Mouse (Mus musculus): ENCODE results near the gene Ugt1a9. TPM values are rescaled to one million over a fixed set of nuclear protein-coding genes. Genes with fewer than 3 reads are reported as not detected.
"Not testable (repeated sequence)": the region's sequence is repeated elsewhere in the genome, so short reads cannot be mapped to it uniquely, and the experiment has no call there.

Gene Ugt1a9
- total and polyA plus RNA-seq, 2 experiments from 2014 or later = not detected

DNA sequence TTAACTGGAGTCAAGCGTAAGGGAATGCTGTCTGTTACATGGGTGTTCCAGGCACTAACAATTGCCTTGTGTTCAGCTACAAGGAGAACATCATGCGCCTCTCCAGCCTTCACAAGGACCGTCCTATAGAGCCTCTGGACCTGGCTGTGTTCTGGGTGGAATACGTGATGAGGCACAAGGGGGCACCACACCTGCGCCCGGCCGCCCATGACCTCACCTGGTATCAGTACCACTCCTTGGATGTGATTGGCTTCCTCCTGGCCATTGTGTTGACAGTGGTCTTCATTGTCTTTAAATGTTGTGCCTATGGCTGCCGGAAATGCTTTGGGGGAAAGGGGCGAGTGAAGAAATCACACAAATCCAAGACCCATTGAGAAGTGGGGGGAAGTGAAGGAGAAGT is 147.5 kb downstream of the Ugt1a9 start:
- H3K4me3 ChIP-seq (ENCODE audit: low read depth, low read length) = no peak overlapping the region
- WGBS = 64% methylated on average over 9 of the region's 9 CpGs
- no peak overlapping the region for H3K4me2 ChIP-seq (ENCODE audit: low read depth, low read length)
- no peaks in the 10 kb centered on the region for H3K27me3 ChIP-seq (ENCODE audit: control insufficient read depth, insufficient read depth, low read length)
- no peaks in the 10 kb centered on the region for H3K36me3 ChIP-seq (replicated peaks; ENCODE audit: control insufficient read depth, insufficient read depth, low read length)
- DNase-seq (ENCODE audit: low spot score) (no peak), ATAC-seq (ENCODE audit: insufficient read depth, low read depth) (no peak)
- H3K4me1 ChIP-seq (ENCODE audit: control insufficient read depth, insufficient read depth) = no peaks in the 10 kb centered on the region
- no peak overlapping the region for H3K27ac ChIP-seq (ENCODE audit: low read depth)
- TF ChIP-seq EP300 (IDR thresholded peaks at IDR 0.05; ENCODE audit: low read depth) (no peak), CTCF (IDR thresholded peaks at IDR 0.05; ENCODE audit: low read depth) (no peak)
- H3K9me3 ChIP-seq (replicated peaks; ENCODE audit: control insufficient read depth, low read length) = peaks cover 42% of the 10 kb centered on the region
- no peak overlapping the region for H3K9ac ChIP-seq (replicated peaks; ENCODE audit: low read depth, low read length)

DNA sequence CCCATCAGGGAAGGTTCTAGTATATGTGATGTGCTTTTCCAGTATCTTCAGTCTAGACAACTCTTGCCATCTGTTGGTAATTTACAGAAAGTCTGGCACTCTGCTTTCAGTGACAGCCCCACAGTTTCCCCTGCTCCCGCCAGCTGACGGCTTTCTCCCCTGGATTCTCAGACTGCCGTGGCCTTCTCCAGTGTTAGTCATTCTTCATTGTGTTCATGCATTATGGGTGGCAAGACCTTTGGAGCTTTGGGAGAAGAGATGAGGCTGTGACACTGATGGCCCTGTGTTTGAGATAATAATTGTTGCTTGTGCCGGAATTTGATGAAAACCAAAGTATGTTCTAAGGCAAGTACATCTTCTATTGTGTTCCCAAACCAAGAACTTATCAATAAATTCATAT is 148.0 kb downstream of the Ugt1a9 start:
- TF ChIP-seq EP300 (IDR thresholded peaks at IDR 0.05; ENCODE audit: low read depth) (no peak), CTCF (IDR thresholded peaks at IDR 0.05; ENCODE audit: low read depth) (no peak)
- DNase-seq (ENCODE audit: low spot score) = peak; percentile 8

DNA sequence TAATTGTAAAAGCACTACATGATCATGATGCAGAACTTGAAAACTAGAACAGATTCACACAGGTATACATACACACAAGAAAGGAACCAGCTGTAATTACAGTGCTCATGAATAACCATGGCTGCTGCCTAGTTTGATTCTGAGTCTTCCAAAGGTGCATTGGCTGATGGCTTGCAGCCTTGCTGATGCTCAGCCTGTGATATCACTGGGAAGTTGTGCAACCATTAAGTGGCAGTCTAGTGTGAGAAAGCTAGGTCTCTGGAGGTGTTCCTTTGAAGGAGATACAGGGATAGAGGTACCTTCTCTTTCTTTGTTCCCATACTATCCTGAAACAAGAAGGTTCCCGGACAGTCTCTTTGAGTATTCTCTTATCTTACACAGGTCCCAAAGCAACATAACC is 148.5 kb downstream of the Ugt1a9 start:
- DNase-seq (ENCODE audit: low spot score) (no peak), ATAC-seq (ENCODE audit: insufficient read depth, low read depth) (no peak)
- Histone ChIP-seq H3K9me3 (replicated peaks; ENCODE audit: control insufficient read depth, low read length) (peaks cover 32% of the 10 kb centered on the region), H3K4me2 (ENCODE audit: low read depth, low read length) (no peak overlapping the region), H3K4me1 (ENCODE audit: control insufficient read depth, insufficient read depth) (no peaks in the 10 kb centered on the region), H3K9ac (replicated peaks; ENCODE audit: low read depth, low read length) (no peak overlapping the region), H3K36me3 (replicated peaks; ENCODE audit: control insufficient read depth, insufficient read depth, low read length) (no peaks in the 10 kb centered on the region), H3K27ac (ENCODE audit: low read depth) (no peak overlapping the region), H3K27me3 (ENCODE audit: control insufficient read depth, insufficient read depth, low read length) (no peaks in the 10 kb centered on the region), H3K4me3 (ENCODE audit: low read depth, low read length) (no peak overlapping the region)
- TF ChIP-seq CTCF (IDR thresholded peaks at IDR 0.05; ENCODE audit: low read depth) (no peak), EP300 (IDR thresholded peaks at IDR 0.05; ENCODE audit: low read depth) (no peak)
- 10% methylated on average over 1 of the region's 1 CpGs for WGBS

More for the DNA sequence above, 148.0 kb downstream of the Ugt1a9 start:
- Histone ChIP-seq H3K36me3 (replicated peaks; ENCODE audit: control insufficient read depth, insufficient read depth, low read length) (no peaks in the 10 kb centered on the region), H3K9me3 (replicated peaks; ENCODE audit: control insufficient read depth, low read length) (peaks cover 37% of the 10 kb centered on the region), H3K4me2 (ENCODE audit: low read depth, low read length) (no peak overlapping the region), H3K9ac (replicated peaks; ENCODE audit: low read depth, low read length) (no peak overlapping the region), H3K27me3 (ENCODE audit: control insufficient read depth, insufficient read depth, low read length) (no peaks in the 10 kb centered on the region), H3K27ac (ENCODE audit: low read depth) (no peak overlapping the region), H3K4me1 (ENCODE audit: control insufficient read depth, insufficient read depth) (no peaks in the 10 kb centered on the region), H3K4me3 (ENCODE audit: low read depth, low read length) (no peak overlapping the region)
- WGBS = 40% methylated on average over 4 of the region's 4 CpGs
- ATAC-seq (ENCODE audit: insufficient read depth, low read depth) = no peak

DNA sequence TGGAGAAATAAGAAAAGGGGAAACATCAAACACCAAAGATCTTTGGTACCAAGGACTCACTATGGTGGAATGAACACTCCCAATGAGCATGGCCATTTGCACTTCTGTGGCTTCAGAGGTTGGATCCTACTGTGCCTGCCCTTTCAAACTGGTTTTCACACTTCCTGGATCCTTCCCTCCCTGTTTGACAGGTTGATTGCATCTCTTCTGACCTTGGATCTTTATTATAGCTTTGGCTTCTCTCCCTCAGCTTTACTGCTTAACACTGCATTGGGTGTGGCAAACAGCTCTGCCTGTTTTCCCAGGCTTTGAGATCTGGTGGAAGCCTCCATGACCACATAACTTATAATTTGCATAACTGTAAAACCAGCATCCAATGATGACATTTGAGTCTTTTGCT is 149.7 kb downstream of the Ugt1a9 start:
- H3K4me1 ChIP-seq (ENCODE audit: control insufficient read depth, insufficient read depth) = no peaks in the 10 kb centered on the region
- H3K36me3 ChIP-seq (replicated peaks; ENCODE audit: control insufficient read depth, insufficient read depth, low read length) = no peaks in the 10 kb centered on the region
- no peak overlapping the region for H3K9ac ChIP-seq (replicated peaks; ENCODE audit: low read depth, low read length)
- ATAC-seq (ENCODE audit: insufficient read depth, low read depth) (no peak), DNase-seq (ENCODE audit: low spot score) (no peak)
- no peaks in the 10 kb centered on the region for H3K27me3 ChIP-seq (ENCODE audit: control insufficient read depth, insufficient read depth, low read length)
- no peak overlapping the region for H3K4me2 ChIP-seq (ENCODE audit: low read depth, low read length)
- H3K27ac ChIP-seq (ENCODE audit: low read depth) = no peak overlapping the region
- TF ChIP-seq EP300 (IDR thresholded peaks at IDR 0.05; ENCODE audit: low read depth) (no peak), CTCF (IDR thresholded peaks at IDR 0.05; ENCODE audit: low read depth) (no peak)
- peaks cover 23% of the 10 kb centered on the region for H3K9me3 ChIP-seq (replicated peaks; ENCODE audit: control insufficient read depth, low read length)
- H3K4me3 ChIP-seq (ENCODE audit: low read depth, low read length) = no peak overlapping the region

DNA sequence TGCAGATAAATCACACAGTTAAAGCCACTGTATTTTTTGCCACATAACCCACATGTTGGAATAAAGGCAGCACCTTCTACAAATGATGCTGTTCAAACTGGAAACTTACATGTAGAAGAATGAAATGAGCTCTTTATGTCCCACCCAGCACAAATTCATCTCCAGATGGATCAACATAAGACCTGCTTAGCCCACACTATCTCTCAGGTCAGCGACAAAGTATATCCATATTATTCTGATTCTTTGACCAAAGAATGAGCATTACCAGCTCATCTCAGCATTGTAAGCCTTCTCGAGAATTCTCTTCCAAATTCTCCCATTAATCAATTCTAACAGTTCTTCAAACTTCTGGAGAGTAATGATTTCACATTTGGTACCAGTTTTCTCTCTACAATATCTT is 151.6 kb downstream of the Ugt1a9 start:
- H3K4me2 ChIP-seq (ENCODE audit: low read depth, low read length) = no peak overlapping the region
- TF ChIP-seq CTCF (IDR thresholded peaks at IDR 0.05; ENCODE audit: low read depth) (no peak), EP300 (IDR thresholded peaks at IDR 0.05; ENCODE audit: low read depth) (no peak)
- H3K36me3 ChIP-seq (replicated peaks; ENCODE audit: control insufficient read depth, insufficient read depth, low read length) = no peaks in the 10 kb centered on the region
- WGBS = 35% methylated on average over 2 of the region's 2 CpGs
- H3K9ac ChIP-seq (replicated peaks; ENCODE audit: low read depth, low read length) = no peak overlapping the region
- no peak overlapping the region for H3K27ac ChIP-seq (ENCODE audit: low read depth)
- no peaks in the 10 kb centered on the region for H3K4me1 ChIP-seq (ENCODE audit: control insufficient read depth, insufficient read depth)
- no peaks in the 10 kb centered on the region for H3K27me3 ChIP-seq (ENCODE audit: control insufficient read depth, insufficient read depth, low read length)
- DNase-seq (ENCODE audit: low spot score) (no peak), ATAC-seq (ENCODE audit: insufficient read depth, low read depth) (no peak)
- H3K9me3 ChIP-seq (replicated peaks; ENCODE audit: control insufficient read depth, low read length) = peaks cover 25% of the 10 kb centered on the region
- no peak overlapping the region for H3K4me3 ChIP-seq (ENCODE audit: low read depth, low read length)

DNA sequence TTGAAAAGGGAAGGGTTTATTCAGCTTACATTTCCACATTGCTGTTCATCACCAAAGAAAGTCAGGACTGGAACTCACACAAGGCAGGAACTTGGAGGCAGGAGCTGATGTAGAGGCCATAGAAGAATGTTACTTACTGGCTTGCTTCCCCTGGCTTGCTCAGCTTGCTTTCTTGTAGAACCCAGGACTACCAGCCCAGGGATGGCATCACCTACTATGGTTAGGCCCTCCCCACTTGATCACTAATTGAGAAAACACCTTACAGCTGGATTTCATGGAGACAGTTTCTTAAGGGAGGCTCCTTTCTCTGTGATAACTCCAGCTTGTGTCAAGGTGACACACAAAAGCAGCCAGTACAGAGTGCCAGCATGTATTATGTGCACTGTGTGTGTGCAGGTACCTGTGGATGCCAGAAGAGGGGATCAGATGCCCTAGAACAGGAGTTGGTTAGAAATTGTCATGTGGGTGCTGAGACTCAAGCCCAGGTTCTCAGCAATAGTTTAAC is 152.5 kb downstream of the Ugt1a9 start:
- H3K9ac ChIP-seq (replicated peaks; ENCODE audit: low read depth, low read length) = not testable (repeated sequence)

More for the DNA sequence above, 152.5 kb downstream of the Ugt1a9 start:
- H3K36me3 ChIP-seq (replicated peaks; ENCODE audit: control insufficient read depth, insufficient read depth, low read length); H3K4me1 ChIP-seq (ENCODE audit: control insufficient read depth, insufficient read depth); DNase-seq (ENCODE audit: low spot score); H3K27me3 ChIP-seq (ENCODE audit: control insufficient read depth, insufficient read depth, low read length); H3K27ac ChIP-seq (ENCODE audit: low read depth); H3K4me2 ChIP-seq (ENCODE audit: low read depth, low read length); ATAC-seq (ENCODE audit: insufficient read depth, low read depth); H3K4me3 ChIP-seq (ENCODE audit: low read depth, low read length): not testable (repeated sequence)
- H3K9me3 ChIP-seq (replicated peaks; ENCODE audit: control insufficient read depth, low read length) = peaks cover 28% of the 10 kb centered on the region
